Mouse (Mus musculus): ENCODE data around the gene Ankrd65.
"Not testable (repeated sequence)": the region's sequence is repeated elsewhere in the genome, so short reads cannot be mapped to it uniquely, and the experiment has no call there.

Ankrd65 gene

DNA sequence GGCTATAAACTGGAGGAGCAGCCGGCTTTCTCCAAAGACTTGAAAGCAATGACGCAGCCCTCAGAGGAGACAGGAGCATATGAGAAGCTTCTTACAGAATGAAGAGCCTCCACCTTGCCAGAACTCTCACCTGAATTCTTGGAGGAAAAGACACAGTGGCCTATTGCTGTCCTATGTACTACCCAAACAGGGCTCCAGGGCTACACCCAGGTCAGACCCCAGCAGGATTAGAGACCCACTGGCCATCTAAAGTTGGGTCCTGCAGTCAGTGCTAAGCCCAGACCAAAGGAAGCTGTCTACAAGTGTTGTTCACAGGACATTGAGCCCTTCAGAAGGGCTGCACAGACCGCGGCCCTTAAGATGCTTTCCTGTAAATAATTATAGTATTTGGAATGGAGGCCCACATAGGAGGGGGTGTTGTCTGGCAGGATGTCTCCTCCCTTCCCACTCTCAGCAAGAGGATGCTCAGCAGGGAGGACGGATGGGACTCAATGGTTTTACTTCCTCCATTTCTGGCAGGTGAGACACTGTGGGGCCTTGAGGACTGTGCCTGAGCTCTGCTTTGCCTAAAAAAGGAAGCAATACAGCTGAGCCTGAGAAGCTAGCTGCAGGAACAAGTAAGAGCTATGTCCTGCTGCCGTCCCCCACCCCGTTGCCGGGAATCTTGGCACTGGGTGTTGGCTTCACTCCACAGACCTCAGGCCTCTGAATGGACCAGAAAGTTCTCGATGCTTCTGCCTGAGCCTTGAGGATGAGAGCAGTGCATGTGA, 15.1 kb upstream of the Ankrd65 start:
- peak; percentile 57 for DNase-seq (ENCODE audit: low spot score)

DNA sequence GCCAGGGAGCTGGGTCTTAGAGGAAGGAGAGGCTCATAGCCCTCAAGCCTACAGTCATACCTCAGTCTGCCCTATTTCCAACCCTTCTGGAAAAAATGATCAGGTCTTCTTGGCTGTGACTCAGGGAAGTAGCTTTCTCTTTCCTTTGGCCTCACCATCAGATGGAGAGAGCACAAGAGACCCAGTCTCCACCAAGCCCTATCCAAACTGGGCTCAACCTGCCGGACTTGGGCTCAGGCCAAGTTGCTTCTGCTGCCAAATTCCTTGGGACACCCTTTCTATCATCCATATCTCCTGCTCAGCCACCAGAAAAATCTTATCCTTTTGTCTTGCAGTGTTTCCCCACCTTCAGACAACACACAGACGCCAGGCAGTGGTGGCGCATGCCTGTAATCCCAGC, 14.4 kb upstream of the Ankrd65 start:
- no peak for DNase-seq (ENCODE audit: low spot score)

- DNase-seq (ENCODE audit: low spot score) = no peak
Observed at GRCm38 (mm10) chr4:155776704-155777335, 13.4 kb upstream of the Ankrd65 start.

DNA sequence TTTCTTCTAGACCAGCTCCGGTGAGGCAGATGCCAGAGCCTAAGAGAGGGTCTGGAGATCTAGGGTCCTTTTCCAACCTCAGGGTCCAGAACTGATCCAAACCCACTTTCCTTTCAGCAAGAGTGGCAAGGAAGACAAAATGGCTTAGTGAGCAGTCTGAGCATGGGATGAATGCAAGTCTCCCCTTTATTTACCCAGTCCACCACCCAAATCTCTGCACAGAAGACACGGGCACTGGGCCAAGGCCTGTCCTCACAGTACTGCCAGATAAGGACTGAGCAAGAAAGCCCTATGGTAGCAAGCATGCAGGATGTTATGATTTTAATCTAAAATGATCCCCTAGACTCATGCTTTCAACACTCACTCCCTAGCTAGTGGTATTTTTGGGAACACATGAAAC, 12.4 kb upstream of the Ankrd65 start:
- no peak for DNase-seq (ENCODE audit: low spot score)

GRCm38 (mm10) chr4:155779498-155779897, 10.7 kb upstream of the Ankrd65 start:
- DNase-seq (ENCODE audit: low spot score) = no peak

DNA sequence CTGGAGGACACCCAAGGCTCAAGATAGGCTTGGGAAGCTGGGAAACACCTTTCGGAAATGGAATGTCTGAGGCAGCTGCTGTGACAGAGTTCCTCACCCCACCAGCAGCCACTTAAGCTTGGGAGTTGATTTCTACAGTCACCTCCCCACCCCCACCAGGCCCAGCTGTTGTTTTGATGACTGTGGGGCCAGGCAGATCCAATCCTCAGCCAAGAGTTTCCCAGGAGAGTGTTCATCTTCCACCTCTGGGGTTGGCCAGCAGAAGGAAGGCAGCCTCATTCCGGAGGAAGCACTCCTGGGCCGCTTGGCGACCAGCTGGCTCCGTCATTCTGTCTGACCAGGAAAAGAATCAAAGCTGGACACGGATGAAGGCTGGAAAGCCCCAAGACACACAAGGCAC, 9.3 kb upstream of the Ankrd65 start:
- DNase-seq (ENCODE audit: low spot score) = no peak

DNA sequence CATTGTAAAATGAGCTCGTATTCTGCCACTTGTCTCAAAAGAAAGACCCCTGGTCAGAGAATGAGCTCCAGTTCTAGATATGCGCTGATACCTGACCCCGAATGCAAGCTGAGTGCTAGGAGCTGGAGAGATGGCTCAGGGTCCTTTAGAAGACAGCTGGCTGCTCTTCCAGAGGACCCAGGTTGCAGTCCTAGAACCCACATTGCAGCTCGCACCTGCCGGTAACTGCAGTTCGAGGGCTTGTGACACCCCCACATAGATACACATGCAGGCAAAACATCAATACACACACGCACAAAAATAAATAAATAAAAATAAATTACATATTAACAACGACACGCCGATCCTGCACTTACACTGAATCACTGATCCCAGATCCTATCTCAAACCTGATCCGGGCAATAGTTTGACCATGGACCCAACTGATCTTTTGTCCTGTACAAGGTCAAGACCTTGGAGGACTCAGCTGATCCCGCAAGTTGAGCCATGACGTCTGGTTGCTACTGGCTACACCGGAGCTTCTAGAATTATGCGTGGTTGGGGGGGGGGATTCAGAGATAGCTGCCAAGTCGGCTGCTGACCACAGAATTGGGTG, 6.7 kb upstream of the Ankrd65 start:
- DNase-seq (ENCODE audit: low spot score) = no peak

GRCm38 (mm10) chr4:155784081-155784701, 6.0 kb upstream of the Ankrd65 start:
- DNase-seq (ENCODE audit: low spot score) = peak; percentile 76

GRCm38 (mm10) chr4:155785246-155785645, 5.0 kb upstream of the Ankrd65 start:
- DNase-seq (ENCODE audit: low spot score) = no peak

GRCm38 (mm10) chr4:155785819-155786218, 4.4 kb upstream of the Ankrd65 start, which contains the start of gene Tmem88b:
Gene Tmem88b (minus strand): TSS chr4:155785874.
- no peak for DNase-seq (ENCODE audit: low spot score)

- no peak for DNase-seq (ENCODE audit: low spot score)
Observed at GRCm38 (mm10) chr4:155788300-155788699, 1.9 kb upstream of the Ankrd65 start.

GRCm38 (mm10) chr4:155788833-155789232, 1.4 kb upstream of the Ankrd65 start:
- DNase-seq (ENCODE audit: low spot score) = not testable (repeated sequence)

GRCm38 (mm10) chr4:155790650-155791161, 467 bp downstream of the Ankrd65 start:
- no peak for DNase-seq (ENCODE audit: low spot score)

- DNase-seq (ENCODE audit: low spot score) = no peak
Observed at GRCm38 (mm10) chr4:155791240-155791933, 1.1 kb downstream of the Ankrd65 start.

- no peak for DNase-seq (ENCODE audit: low spot score)
Observed at GRCm38 (mm10) chr4:155793730-155794129, 3.5 kb downstream of the Ankrd65 start.

- DNase-seq (ENCODE audit: low spot score) = no peak
Observed at GRCm38 (mm10) chr4:155802075-155802474, 11.8 kb downstream of the Ankrd65 start.

DNA sequence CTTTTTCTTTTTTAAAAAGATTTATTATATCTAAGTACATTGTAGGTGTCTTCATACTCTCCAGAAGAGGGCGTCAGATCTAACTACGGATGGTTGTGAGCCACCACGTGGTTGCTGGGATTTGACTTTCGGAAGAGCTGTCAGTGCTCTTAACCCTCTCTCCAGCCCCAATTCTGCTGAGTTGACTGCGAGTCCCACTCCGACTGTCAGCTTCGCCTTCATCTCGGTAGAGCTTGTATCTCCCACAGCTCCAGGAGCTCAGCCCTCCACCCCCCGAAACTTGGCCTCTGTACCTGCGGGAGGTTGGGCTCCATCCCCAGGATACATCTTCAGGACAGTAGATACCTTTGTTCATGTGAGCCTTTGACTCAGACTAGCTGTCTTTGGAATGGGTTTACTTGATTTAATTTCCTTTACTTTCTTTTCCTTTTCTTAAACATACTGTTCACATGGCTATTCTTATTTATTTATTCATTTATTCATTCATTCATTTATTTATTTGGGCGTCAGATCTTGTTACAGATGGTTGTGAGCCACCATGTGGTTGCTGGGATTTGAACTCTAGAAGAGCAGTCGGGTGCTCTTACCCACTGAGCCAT, 12.6 kb downstream of the Ankrd65 start, which contains the start of gene Mrpl20:
Mrpl20 (plus strand) TSS at position 138 of the 599 bp plus-strand sequence.
- no peak for DNase-seq (ENCODE audit: low spot score)

- DNase-seq (ENCODE audit: low spot score) = peak; percentile 98
Observed at GRCm38 (mm10) chr4:155803340-155804041, 13.3 kb downstream of the Ankrd65 start.

DNA sequence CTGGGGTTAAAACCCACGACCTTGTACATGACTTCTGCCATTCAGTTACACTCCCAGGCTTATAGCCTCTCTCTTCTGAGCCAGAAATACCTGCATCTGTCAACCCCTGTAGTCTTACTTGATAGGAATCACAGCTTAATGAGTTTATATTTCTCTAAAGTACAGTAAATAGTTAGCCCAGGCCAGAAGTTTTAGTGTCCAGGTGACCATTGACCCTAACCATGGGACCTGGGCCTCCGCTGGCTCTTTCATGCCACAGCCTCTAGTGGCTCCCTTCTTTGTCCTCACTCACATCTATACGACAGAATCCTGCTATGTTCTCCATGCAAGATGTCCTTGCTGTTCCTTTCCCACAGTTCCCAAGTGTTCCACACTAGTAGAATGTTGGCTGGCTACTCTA, 17.6 kb downstream of the Ankrd65 start:
- DNase-seq (ENCODE audit: low spot score) = no peak

DNA sequence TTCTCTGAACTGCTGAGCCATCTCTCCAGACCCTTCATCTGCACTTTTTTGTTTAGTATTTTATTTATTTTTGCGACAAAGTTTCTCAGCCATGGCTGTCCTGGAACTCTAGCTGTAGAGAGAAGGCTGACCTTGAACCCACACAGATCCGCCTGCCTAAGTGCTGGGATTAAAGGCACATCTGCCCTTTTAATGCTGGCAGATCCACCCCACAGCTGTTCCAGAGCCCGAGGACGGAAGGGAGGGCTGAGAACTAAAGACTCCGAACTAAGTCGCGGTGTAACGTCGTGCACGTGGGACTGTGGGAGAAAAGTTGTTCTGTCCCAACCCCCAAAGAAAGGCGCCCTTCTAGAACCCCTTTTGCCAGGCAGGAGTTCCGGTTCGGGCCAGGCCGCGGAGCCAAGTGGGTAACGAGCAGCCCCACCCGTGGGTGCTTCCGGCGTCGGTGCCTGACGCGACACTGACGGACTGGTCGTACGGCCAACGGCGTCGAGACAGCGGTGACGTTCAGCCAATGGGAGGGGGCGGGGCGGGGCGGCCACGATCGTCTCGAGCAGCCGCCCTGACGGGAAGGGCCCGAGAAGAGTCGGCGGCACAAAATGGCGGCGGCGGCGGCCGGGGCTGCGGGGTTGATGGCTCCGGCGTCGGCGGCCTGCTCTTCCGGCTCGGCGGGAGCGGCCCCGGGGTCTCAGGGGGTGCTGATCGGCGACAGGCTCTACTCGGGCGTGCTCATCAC, 21.9 kb downstream of the Ankrd65 start, which contains the start of gene Ccnl2:
Ccnl2 (plus strand) TSS at position 561 of the 736 bp plus-strand sequence.
- peak; percentile 81 for DNase-seq (ENCODE audit: low spot score)
